Mouse (Mus musculus) liver, embryonic 14.5 days (tissue): ENCODE measurements around the gene Espl1.

Source experiments
- CTCF ChIP-seq: IDR thresholded peaks from 2 replicates; pipeline ENCODE4 v1.5.1; 2016; ENCODE audit warnings: antibody characterized with exemption, low read depth, control low read depth
- EP300 ChIP-seq: IDR thresholded peaks from 2 replicates; pipeline ENCODE4 v1.6.1; 2016; ENCODE audit warnings: antibody characterized with exemption, low read depth

DNA sequence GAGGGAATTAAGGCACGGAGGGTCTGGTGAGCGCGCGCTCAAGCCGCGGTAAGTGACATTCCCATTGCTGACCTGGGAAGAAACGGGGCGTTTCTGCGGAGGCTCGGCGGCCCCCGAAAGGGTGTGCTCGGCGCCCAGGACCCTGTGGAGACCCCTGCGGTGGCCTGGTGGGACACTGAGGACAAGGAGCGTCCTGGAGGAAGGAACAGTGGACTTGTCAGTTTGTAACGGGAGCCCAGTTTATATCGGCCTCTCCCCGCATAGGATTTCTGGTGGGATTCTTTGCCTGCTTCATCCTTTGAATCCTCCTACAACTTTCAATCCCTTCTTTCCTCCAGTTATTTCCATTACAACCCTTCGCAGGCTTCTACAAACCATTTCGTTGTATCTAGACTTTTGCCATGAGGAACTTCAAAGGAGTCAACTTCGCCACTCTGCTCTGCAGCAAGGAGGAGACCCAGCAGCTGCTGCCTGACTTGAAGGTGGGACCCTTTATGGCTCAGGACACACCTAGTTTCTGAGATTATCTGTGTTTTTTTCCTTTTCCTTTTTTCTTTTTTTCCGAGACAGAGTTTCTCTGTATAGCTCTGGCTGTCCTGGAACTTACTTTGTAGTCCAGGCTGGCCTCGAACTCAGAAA lies 421 bp downstream of the Espl1 start:
- no peak for TF ChIP-seq CTCF
- no peak for TF ChIP-seq EP300
